Mouse (Mus musculus) hindlimb bud, embryonic 11.5 days (tissue): Measurements from ENCODE around the gene Asb18.

Experiments used
- DNase-seq: peaks from one replicate; pipeline ENCODE4 v3.0.0-alpha.2; 2012; ENCODE audit warnings: low read depth, low spot score; ENCODE audit errors: extremely low spot score

The Asb18 gene

DNA sequence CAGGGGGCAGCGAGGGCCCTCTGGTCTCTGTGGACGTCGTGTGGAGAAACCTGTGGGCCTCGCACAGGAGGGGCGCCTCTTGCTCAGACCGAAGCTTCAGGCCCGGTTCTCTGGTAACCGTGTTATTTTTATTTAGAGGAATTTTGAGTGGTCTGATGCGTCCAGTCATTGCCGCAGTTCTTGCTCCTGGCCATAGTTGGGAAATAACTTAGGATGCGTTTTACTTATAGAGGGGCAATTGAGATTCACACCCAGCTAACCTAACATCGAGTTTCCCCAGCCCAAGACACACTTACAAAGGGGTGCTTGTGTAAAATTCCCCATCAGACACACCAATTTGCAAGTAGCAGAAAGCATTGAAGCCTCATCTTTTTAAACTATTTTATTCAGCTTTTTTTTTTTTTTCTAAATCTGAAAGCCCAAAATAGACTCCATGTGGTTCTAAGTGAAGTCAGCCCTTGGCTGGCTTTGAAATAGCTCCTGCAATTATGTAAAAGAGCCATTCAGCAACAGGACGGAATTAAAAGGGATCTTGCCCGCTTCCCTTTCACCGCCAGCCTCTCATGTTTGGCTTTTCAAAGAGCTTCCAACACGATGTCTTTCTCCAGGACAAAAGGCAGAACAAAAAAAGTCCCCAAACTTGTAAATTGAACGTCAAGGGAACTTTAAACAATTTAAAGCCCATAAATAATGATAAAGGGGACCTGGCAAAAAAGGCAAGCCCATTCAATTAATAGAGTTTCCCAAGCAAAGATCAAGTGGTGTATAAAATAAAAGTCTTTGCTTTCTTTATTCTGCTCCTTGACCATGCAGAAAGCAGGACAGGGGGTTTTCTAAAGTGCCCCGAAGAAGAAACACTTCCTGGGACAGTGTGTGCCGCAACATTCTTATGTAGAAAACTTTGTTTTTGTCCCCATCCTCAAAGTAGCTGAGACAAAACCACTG lies 79.9 kb downstream of the Asb18 start:
- no peak for DNase-seq

GRCm38 (mm10) chr1:89933786-89934185 lies 80.7 kb downstream of the Asb18 start:
- no peak for DNase-seq

- no peak for DNase-seq
These were observed 81.4 kb downstream of the Asb18 start for GRCm38 (mm10) chr1:89933028-89933427.

- no peak for DNase-seq
These were observed 81.8 kb downstream of the Asb18 start for GRCm38 (mm10) chr1:89932616-89933015.

- DNase-seq = no peak
These were observed 82.4 kb downstream of the Asb18 start for GRCm38 (mm10) chr1:89932021-89932423.

DNA sequence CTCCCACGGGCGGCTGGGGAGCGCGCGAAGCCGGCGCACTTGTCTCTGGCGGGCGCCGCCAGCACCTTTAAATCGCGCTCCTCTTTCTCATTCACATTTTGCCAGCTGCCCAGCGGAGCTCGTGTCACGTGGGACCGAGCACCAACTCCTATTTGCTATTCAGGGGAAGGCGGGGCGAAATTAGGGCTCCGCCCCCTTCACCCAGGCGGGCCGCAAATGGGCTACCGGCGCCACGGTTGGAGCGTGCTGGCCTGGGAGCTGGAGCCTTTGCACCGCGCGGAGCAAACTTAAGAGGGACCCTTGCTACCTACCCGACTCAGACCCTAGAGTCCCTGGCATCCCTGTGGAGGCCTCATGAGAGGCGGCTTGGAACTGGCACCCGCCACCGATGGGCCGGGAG lies 83.3 kb downstream of the Asb18 start, which contains the start of gene Gbx2:
Gene Gbx2 (minus strand): TSS at position 60 of the 400 bp plus-strand sequence.
- peak; percentile 84 for DNase-seq

- DNase-seq = no peak
These were observed 83.9 kb downstream of the Asb18 start for GRCm38 (mm10) chr1:89930551-89930950.

DNA sequence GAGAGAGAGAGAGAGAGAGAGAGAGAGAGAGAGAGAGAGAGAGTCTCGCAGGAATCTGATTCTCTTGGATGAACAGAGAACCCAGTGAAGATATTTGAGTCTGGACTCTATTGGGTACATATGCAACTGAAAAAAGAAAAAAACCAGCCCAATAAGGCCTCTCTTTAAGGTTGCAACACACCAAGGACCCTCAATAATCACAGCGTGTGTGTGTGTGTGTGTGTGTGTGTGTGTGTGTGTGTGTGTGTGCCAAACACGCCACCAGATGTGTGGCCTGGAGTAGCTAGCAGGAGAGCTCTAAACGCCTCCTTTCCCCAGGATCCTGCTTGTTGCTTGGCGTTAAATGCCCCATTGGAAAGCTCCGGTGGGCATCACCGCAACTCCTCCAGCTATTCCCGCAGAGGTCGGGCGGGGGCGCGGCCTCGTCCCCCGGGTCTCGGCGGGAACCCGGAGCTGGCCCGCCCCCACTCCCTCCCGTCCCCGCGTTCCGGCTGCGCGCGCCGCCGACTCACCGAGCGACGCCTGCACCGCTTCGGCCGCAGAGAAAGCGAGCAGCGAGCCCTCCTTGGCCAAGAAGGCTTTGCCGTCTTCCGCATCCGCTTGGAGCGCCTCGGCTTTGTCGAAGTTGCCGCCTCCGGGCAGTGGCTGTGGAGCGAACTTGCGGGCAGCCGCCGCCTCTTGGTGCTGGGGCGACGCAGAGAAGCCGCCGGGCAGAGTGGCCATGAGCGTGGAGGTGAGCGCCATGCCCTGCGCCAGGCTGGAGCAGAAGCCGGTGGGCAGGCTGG lies 84.6 kb downstream of the Asb18 start:
- DNase-seq = no peak

DNA sequence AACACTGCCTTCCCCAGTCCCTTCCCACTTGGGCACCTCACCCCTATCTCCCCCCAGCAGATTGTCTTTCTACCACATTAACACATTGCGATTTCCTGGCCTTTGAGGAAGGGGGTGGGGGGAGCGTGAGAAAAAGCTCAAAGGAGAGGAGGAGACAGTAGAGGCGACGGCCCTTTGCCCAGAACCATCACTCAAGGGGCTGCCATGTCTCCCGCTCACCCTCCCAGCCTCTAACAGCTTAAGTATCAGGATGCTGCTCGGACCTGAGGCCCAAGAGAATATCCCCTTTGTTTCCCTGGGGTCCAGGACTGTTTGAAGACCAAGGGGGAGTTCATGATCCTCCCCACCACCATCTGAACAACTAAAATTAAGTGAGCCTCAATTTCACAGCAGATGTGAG lies 85.3 kb downstream of the Asb18 start:
- no peak for DNase-seq

DNA sequence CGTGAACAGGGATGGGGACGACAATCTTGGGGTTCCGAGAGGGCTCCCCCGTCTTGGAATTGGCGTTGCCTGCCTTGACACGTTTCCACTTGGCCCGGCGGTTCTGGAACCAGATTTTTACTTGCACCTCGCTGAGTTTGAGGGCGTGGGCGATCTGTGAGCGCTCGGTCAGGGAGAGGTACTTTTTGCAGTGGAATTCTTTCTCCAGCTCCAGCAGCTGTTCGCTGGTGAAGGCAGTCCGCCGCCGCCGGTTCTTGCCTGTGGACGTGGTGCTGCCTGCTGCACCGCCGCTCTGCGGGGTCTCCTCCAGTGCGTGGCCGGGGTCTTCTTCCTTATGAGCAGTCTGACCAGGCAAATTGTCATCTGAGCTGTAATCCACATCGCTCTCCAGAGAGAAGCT lies 85.8 kb downstream of the Asb18 start:
- no peak for DNase-seq

- DNase-seq = no peak
These were observed 87.3 kb downstream of the Asb18 start for GRCm38 (mm10) chr1:89927061-89927661.

DNA sequence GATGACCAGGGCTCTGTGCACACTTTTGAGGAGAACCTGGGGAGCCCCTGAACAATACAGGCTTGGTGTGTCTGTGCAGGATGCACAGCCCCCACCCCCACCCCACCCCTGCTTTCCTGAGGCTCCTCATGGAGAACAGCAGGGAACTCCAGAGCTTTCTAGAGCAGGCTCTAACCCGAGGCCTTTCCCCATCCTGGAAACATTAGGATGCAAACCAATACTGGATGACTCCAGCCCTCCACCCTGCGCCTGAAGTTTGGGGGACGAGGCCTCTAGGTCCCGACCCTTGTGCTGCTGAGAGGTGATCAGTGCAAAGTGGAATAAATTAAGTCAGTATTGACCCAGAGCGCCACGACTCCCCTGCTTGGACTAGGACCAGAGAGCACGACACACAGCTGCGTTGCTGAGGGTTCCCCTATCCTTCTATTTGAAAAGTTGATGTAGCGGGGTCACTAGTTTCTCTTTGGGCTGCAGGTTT lies 87.8 kb downstream of the Asb18 start:
- DNase-seq = no peak

DNA sequence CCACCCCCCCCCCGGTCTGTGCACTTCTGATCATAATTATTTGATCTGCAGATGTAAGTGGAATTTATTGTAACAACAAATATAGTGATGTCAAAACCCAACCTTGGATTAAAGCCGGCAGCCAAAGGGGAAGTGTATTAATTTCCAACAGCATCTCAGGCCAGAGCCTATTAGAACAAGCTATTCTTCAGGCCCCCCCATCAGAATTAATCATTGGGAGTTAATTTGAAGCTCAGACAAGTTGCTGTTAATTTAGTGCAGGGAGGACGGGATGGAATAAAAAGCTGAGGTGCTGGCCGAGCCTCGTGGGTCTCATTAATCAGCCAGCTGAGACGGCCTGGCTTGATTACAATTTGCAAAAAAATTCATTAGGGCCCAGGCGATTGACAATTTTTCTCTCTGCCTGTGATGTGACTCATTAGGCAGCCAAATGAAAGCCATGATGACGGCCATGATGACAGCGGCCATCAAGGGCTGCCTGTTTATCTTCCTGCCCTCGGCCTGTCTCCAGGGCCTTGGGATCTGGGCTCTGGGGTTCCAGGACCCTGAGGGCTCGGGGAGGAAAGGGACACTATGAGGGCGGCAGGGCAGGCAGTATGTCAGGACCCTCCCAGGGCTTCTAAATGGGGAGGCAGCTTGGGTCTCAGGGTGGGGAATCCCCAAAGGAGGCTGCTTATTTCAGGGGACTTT lies 88.8 kb downstream of the Asb18 start:
- DNase-seq = no peak

- DNase-seq = no peak
These were observed 90.8 kb downstream of the Asb18 start for GRCm38 (mm10) chr1:89923642-89924020.

- DNase-seq = no peak
These were observed 91.4 kb downstream of the Asb18 start for GRCm38 (mm10) chr1:89922883-89923641.

DNA sequence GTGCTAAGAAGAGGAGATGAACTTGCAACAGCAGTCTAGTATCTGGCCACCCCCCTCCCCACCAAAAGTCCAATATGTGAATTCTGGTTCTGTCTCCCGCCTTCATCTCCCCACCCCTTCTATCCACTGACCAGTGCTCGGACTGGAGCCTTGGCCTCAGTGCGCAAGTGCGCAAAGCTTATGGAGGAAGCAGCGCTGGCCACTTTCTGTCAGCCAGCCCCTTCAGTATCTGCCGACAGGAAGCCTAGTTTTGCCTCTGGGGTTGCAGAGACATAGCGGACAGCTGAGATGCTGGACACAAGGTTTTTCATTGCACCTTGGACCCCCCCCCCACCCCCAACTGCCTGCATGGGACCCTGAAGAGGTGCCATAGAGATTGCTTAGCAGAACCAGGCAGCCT lies 92.2 kb downstream of the Asb18 start:
- no peak for DNase-seq

GRCm38 (mm10) chr1:89921806-89922205 lies 92.7 kb downstream of the Asb18 start:
- DNase-seq = no peak

DNA sequence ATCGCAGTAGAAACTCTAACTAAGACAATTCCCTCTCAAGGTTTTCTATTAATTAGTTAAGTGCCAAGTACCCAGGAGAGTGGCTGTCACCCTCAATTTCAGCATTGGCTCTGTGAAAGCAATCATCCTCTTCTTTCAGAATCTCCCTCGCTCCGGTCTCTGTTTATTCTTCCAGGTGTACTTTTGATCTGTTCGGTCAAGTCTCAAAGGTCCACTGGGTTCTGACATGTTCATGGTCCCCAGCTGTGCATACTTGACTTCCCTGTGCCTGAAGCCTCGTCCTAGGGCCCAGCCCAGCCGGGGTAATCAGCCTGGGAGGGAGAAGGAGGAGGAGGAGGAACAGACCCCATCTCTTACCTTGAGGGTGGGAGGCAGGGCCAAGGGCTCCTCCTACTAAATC lies 95.3 kb downstream of the Asb18 start:
- DNase-seq = no peak

- no peak for DNase-seq
These were observed 96.4 kb downstream of the Asb18 start for GRCm38 (mm10) chr1:89918111-89918510.

- no peak for DNase-seq
These were observed 100.9 kb downstream of the Asb18 start for GRCm38 (mm10) chr1:89913611-89914010.
